ENCODE assay signal across 18 mouse cellular contexts in the genomic region with DNA sequence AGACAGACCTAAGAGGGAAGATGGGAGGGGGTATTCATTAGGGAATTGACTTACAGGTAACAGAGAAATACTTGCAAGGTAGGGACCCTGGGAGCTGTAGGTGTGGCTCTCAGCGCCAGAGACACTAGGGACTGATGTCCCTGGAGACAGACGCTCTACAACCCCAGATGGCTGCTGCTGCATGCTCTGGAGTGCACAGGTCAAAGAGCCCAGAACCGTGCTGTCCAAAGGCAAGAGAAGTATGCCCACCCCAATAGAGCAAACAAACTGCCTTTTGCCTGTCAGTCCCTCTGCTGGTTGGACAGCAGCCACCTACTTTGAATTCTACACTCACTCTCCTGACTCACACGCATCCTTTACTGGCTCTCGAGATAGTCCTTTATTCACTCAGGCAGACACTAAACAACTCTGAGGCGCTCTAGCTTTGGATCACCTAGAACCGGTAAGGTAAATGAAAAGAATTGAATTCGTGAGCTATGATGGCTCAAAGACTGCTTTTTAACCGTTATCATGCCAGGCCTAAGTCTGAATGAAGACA.
DNase-seq lines count a peak whose midpoint lies in the region; ATAC-seq and TF ChIP-seq lines count a peak whose summit lies in the region.
"Had no signal": no experiment of that assay in that cellular context is flagged by ENCODE, and none has a peak within 500 bp of the region (broad histone marks: within the 10 kb centered on the region; RNA-seq: fewer than 3 reads in every experiment).

No protein-coding gene starts in this region.

- H3K27me3 ChIP-seq in hindbrain, embryonic 15.5 days = no peaks in the 10 kb centered on the region
- H3K27me3 ChIP-seq in hindbrain, embryonic 12.5 days = no peaks in the 10 kb centered on the region
- no peaks in the 10 kb centered on the region for H3K27me3 ChIP-seq in intestine, postnatal 0 days (replicated peaks; ENCODE audit: control insufficient read depth, insufficient read depth, low read length)
- H3K27me3 ChIP-seq: heart, embryonic 13.5 days; limb, embryonic 13.5 days; liver, embryonic 13.5 days had no signal

- no peak overlapping the region for H3K27ac ChIP-seq in hindbrain, embryonic 15.5 days (replicated peaks)
- no peak overlapping the region for H3K27ac ChIP-seq in hindbrain, embryonic 12.5 days
- no peak overlapping the region for H3K27ac ChIP-seq in intestine, postnatal 0 days (ENCODE audit: low read depth, low read length)
- H3K27ac ChIP-seq: heart, embryonic 13.5 days; limb, embryonic 13.5 days; liver, embryonic 13.5 days had no signal

- H3K4me1 ChIP-seq in hindbrain, embryonic 15.5 days (replicated peaks) = no peaks in the 10 kb centered on the region; the same call in 1 of the 2 replicates
- no peaks in the 10 kb centered on the region for H3K4me1 ChIP-seq in hindbrain, embryonic 12.5 days
- no peaks in the 10 kb centered on the region for H3K4me1 ChIP-seq in intestine, postnatal 0 days (replicated peaks; ENCODE audit: control insufficient read depth, insufficient read depth, low read length)
- H3K4me1 ChIP-seq: heart, embryonic 13.5 days; liver, embryonic 13.5 days had no signal

- no peak for ATAC-seq in cerebellum, adult (ENCODE audit: insufficient number of reproducible peaks, low FRiP score, low TSS enrichment)
- peak; percentile 65; the same call in 1 of the 2 replicates for ATAC-seq in hindbrain, embryonic 15.5 days (ENCODE audit: low FRiP score, low read depth)
- ATAC-seq in hindbrain, embryonic 12.5 days (ENCODE audit: low FRiP score) = no peak
- no peak for ATAC-seq in intestine, postnatal 0 days
- ATAC-seq: midbrain, embryonic 16.5 days had no signal

- peak; percentile 28 for DNase-seq in cerebellum, adult 9-10 months
- DNase-seq in brain, adult 2 months (ENCODE audit: low read depth, low spot score) = peak; percentile 65
- peak; percentile 35 to 58 for DNase-seq in cerebellum, postnatal 14 days
- DNase-seq: adrenal gland, postnatal 14 days; gastrocnemius, postnatal 14 days; heart, adult 18-20 months; kidney, postnatal 4 days; liver, embryonic 13.5 days; lung, embryonic 14.5 days; lung, postnatal 36 days; retina, postnatal 1 day had no signal

- H3K9me3 ChIP-seq in hindbrain, embryonic 15.5 days = no peaks in the 10 kb centered on the region
- no peaks in the 10 kb centered on the region for H3K9me3 ChIP-seq in hindbrain, embryonic 12.5 days (replicated peaks)
- no peaks in the 10 kb centered on the region for H3K9me3 ChIP-seq in intestine, postnatal 0 days (ENCODE audit: control insufficient read depth)
- H3K9me3 ChIP-seq: heart, embryonic 13.5 days; limb, embryonic 13.5 days; liver, embryonic 13.5 days had no signal

- no peaks in the 10 kb centered on the region for H3K36me3 ChIP-seq in hindbrain, embryonic 15.5 days
- no peaks in the 10 kb centered on the region for H3K36me3 ChIP-seq in hindbrain, embryonic 12.5 days
- no peaks in the 10 kb centered on the region for H3K36me3 ChIP-seq in intestine, postnatal 0 days (ENCODE audit: control insufficient read depth, insufficient read depth)
- H3K36me3 ChIP-seq: heart, embryonic 13.5 days; limb, embryonic 13.5 days; liver, embryonic 13.5 days had no signal

- WGBS in hindbrain, embryonic 15.5 days = 68% methylated on average over 9 of the region's 9 CpGs
- WGBS in hindbrain, embryonic 12.5 days = 78% methylated on average over 9 of the region's 9 CpGs
- 69% methylated on average over 9 of the region's 9 CpGs for WGBS in intestine, postnatal 0 days

- TF ChIP-seq CTCF in intestine, postnatal 0 days (IDR thresholded peaks at IDR 0.05; ENCODE audit: low read depth) = no peak

- H3K4me2 ChIP-seq in hindbrain, embryonic 15.5 days = no peak overlapping the region
- no peak overlapping the region for H3K4me2 ChIP-seq in hindbrain, embryonic 12.5 days (replicated peaks)
- no peak overlapping the region for H3K4me2 ChIP-seq in intestine, postnatal 0 days (replicated peaks; ENCODE audit: low read depth)
- H3K4me2 ChIP-seq: heart, embryonic 13.5 days; limb, embryonic 13.5 days; liver, embryonic 13.5 days; lung, embryonic 14.5 days had no signal

- no peak overlapping the region for H3K4me3 ChIP-seq in hindbrain, embryonic 15.5 days
- no peak overlapping the region for H3K4me3 ChIP-seq in hindbrain, embryonic 12.5 days
- H3K4me3 ChIP-seq in intestine, postnatal 0 days (ENCODE audit: low read depth, low read length) = no peak overlapping the region
- H3K4me3 ChIP-seq: heart, embryonic 13.5 days; limb, embryonic 13.5 days; liver, embryonic 13.5 days had no signal

- no peak overlapping the region for H3K9ac ChIP-seq in hindbrain, embryonic 15.5 days
- H3K9ac ChIP-seq in hindbrain, embryonic 12.5 days = no peak overlapping the region
- H3K9ac ChIP-seq in intestine, postnatal 0 days (ENCODE audit: low read depth, low read length) = no peak overlapping the region
- H3K9ac ChIP-seq: heart, embryonic 13.5 days; limb, embryonic 13.5 days; liver, embryonic 13.5 days; lung, embryonic 14.5 days had no signal
